Mouse (Mus musculus) midbrain, embryonic 14.5 days (tissue): ENCODE data around the gene Cfap74. TPM values are rescaled to one million over a fixed set of nuclear protein-coding genes. Genes with fewer than 3 reads are reported as not detected.
"Not testable (repeated sequence)": the region's sequence is repeated elsewhere in the genome, so short reads cannot be mapped to it uniquely, and the experiment has no call there.

ENCODE experiments used
- ATAC-seq: fragments of 200-750 bp; cut with Nextera tagmentation; 2 replicates; pipeline ENCODE4 v1.8.0; 2017; ENCODE audit warnings: moderate number of reproducible peaks, moderate library complexity; ENCODE audit not compliant: low FRiP score, low TSS enrichment
- DNase-seq: peaks from one replicate; pipeline ENCODE4 v3.0.0-alpha.2; 2015
- H3K27ac ChIP-seq: fragments of 300-500 bp; sonication (generic); replicated peaks from 2 replicates; pipeline ENCODE4 v1.5.1; 2014; ENCODE audit warnings: mild to moderate bottlenecking, low read depth, low read length, moderate library complexity
- H3K27me3 ChIP-seq: fragments of 300-500 bp; sonication (generic); 2 replicates; pipeline ENCODE4 v1.6.1; 2014; ENCODE audit warnings: low read length, control low read depth, mixed read lengths; ENCODE audit not compliant: control insufficient read depth, insufficient read depth
- H3K36me3 ChIP-seq: fragments of 300-500 bp; sonication (generic); 2 replicates; pipeline ENCODE4 v1.6.1; 2014; ENCODE audit warnings: low read length, control low read depth; ENCODE audit not compliant: control insufficient read depth, insufficient read depth
- H3K4me1 ChIP-seq: fragments of 300-500 bp; sonication (generic); 2 replicates; pipeline ENCODE4 v1.6.1; 2014; ENCODE audit warnings: mild to moderate bottlenecking, antibody characterized with exemption, low read length, control low read depth; ENCODE audit not compliant: control insufficient read depth, insufficient read depth
- H3K4me2 ChIP-seq: fragments of 300-500 bp; sonication (generic); 2 replicates; pipeline ENCODE4 v1.6.1; 2014; ENCODE audit warnings: mild to moderate bottlenecking, low read length, moderate library complexity
- H3K4me3 ChIP-seq: fragments of 300-500 bp; sonication (generic); replicated peaks from 2 replicates; pipeline ENCODE4 v1.5.1; 2014; ENCODE audit warnings: low read depth, low read length
- H3K9ac ChIP-seq: fragments of 300-500 bp; sonication (generic); replicated peaks from 2 replicates; pipeline ENCODE4 v1.6.1; 2014; ENCODE audit warnings: mild to moderate bottlenecking, low read length, moderate library complexity
- H3K9me3 ChIP-seq: fragments of 300-500 bp; sonication (generic); 2 replicates; pipeline ENCODE4 v1.6.1; 2016; ENCODE audit warnings: low read length, control low read depth, mixed read lengths; ENCODE audit not compliant: control insufficient read depth
- WGBS: fragments of 180-500 bp; shearing (Covaris S2); extraction: QIAGEN DNeasy Blood & Tissue Kit; methylation state at CpG from one replicate; pipeline ENCODE4 v1.1.7; 2014; 5-methylcytosine and 5-hydroxymethylcytosine counted together
- polyA plus RNA-seq: library from polyadenylated mRNA; unstranded; fragments of >200 nt; fragmentation: Nextera tagmentation; extraction: Ambion mirVana; gene quantifications from 2 replicates; pipeline ENCODE4 v1.2.1, GENCODE M21; 2014

Cfap74 gene
- polyA plus RNA-seq, 1 experiment from 2014 or later = 3.3 TPM

DNA sequence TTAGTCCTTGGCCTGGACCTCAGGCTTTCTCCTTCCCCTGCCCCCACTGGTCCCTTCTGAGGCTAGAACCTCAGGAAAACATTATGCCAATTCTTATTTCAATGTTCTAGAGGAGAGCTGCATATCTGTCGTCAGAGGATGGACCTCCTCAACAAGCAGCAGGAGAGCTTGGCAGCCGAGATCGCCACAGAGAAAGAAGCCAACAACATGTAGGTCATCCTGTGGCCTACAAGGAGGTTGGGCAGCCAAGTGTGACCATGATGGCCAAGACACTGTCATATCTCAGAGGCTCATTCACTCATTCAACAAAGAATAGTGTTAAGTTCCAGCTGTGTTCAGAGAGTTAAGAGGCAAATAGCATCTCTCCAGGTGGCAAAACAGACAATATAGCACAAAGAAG lies 11.1 kb downstream of the Cfap74 start:
- DNase-seq (no peak), ATAC-seq (no peak)
- Histone ChIP-seq H3K9ac (no peak overlapping the region), H3K27ac (no peak overlapping the region), H3K36me3 (peaks cover 8% of the 10 kb centered on the region; the same call in 1 of the 2 replicates), H3K4me2 (no peak overlapping the region), H3K4me3 (no peak overlapping the region), H3K9me3 (no peaks in the 10 kb centered on the region), H3K27me3 (no peaks in the 10 kb centered on the region), H3K4me1 (no peaks in the 10 kb centered on the region)
- WGBS = 82% methylated on average over 3 of the region's 3 CpGs

- H3K36me3 ChIP-seq, H3K4me2 ChIP-seq, ATAC-seq, H3K27me3 ChIP-seq, H3K9me3 ChIP-seq, DNase-seq, H3K4me3 ChIP-seq, H3K9ac ChIP-seq, H3K27ac ChIP-seq, H3K4me1 ChIP-seq: not testable (repeated sequence)
- 88% methylated on average over 20 of the region's 30 CpGs for WGBS
Observed at GRCm38 (mm10) chr4:155421412-155422370, 12.7 kb downstream of the Cfap74 start.

DNA sequence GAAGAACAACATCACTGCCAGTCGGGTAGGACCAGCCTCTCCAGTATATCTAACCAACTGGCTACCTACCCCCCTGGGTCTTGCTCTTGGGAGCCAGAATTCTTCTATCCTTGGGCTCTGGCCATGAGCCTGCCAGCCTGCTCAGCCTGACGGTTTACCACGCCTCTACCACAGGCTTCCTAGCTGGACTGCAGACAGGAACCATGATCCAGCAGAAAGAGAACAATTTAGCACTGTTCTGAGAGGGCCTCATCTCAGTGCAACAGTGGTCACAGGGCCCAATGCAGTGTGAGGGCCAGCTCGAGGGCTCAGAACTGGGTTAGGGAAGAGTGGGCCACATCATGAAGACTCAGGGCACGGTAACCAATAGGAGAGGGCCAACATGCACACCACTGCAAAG lies 15.0 kb downstream of the Cfap74 start:
- Histone ChIP-seq H3K9me3 (no peaks in the 10 kb centered on the region), H3K9ac (no peak overlapping the region), H3K4me1 (no peaks in the 10 kb centered on the region), H3K27me3 (no peaks in the 10 kb centered on the region), H3K36me3 (peaks cover 8% of the 10 kb centered on the region; the same call in 1 of the 2 replicates), H3K4me3 (no peak overlapping the region), H3K27ac (no peak overlapping the region), H3K4me2 (no peak overlapping the region)
- ATAC-seq (no peak), DNase-seq (no peak)
- WGBS = 83% methylated on average over 5 of the region's 5 CpGs

DNA sequence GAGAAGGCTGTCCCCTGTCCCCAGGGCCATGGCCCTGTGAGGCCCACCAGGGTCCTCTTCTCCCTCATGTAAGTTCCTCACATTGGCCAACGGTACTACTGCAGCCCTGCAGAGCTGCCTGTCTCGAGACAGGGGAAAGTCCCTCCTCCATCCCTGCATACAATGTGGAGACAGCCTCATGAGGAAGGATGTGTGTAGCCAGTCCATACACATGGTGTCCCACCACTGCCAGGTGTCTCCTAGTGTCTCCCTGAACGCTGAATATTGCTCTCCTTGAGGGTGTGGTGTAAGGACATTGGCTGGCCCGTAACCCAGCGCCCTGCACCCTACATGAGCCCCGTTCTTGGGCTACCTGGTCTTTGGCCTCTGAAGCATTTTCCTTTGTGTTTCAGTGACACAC lies 17.3 kb downstream of the Cfap74 start:
- H3K9me3 ChIP-seq = no peaks in the 10 kb centered on the region
- H3K27me3 ChIP-seq = no peaks in the 10 kb centered on the region
- ATAC-seq (no peak), DNase-seq (no peak)
- H3K4me3 ChIP-seq = no peak overlapping the region
- H3K4me1 ChIP-seq = no peaks in the 10 kb centered on the region
- 86% methylated on average over 6 of the region's 6 CpGs for WGBS
- no peak overlapping the region for H3K9ac ChIP-seq
- no peaks in the 10 kb centered on the region for H3K36me3 ChIP-seq
- H3K27ac ChIP-seq = no peak overlapping the region
- no peak overlapping the region for H3K4me2 ChIP-seq

DNA sequence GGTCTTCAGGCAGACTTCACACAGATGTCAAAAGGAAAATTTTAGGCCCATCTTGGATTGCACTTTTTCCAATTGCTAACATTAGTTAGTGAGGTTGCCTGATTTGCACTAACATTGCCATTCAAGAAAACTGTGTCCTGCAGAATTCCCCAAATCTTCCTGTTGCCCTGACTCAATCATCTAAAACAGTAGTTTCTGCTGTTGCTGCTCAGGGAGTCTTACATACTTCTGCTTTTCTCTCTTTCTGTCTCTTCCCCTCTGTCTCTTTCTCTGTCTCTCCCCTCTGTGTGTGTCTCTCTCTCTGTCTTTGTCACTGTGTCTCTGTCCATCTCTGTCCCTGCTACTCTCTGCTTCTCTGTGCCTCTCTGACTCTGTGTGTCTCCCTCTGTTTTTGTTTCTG lies 19.5 kb downstream of the Cfap74 start:
- ATAC-seq (no peak), DNase-seq (no peak)
- H3K4me1 ChIP-seq = no peaks in the 10 kb centered on the region
- no peaks in the 10 kb centered on the region for H3K9me3 ChIP-seq
- no peak overlapping the region for H3K4me2 ChIP-seq
- H3K27me3 ChIP-seq = no peaks in the 10 kb centered on the region
- no peak overlapping the region for H3K4me3 ChIP-seq
- no peak overlapping the region for H3K27ac ChIP-seq
- no peaks in the 10 kb centered on the region for H3K36me3 ChIP-seq
- H3K9ac ChIP-seq = no peak overlapping the region

DNA sequence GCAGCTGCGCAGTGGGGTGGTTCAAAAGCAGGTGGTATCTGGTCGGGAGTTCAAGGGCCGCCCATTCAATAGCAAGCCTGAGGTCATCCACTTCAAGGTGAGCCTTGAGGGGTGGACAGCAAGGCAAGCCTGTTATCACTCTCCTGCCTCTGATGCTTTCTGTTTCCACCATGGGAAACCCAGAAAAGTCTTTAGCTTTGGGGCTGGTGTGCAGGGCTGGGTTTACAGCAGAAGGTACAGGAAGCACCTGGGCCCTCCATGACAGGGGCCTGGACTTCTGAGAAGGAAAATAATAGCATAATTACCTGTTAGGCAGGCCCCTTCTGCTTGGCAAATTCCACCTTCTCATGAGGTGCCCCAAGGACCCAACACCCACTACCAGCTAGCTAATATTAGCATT lies 20.2 kb downstream of the Cfap74 start:
- H3K27me3 ChIP-seq = no peaks in the 10 kb centered on the region
- H3K4me1 ChIP-seq = no peaks in the 10 kb centered on the region
- H3K27ac ChIP-seq = no peak overlapping the region
- no peaks in the 10 kb centered on the region for H3K36me3 ChIP-seq
- no peak for DNase-seq
- no peak overlapping the region for H3K4me3 ChIP-seq
- ATAC-seq = no peak
- no peak overlapping the region for H3K9ac ChIP-seq
- 91% methylated on average over 3 of the region's 3 CpGs for WGBS
- H3K9me3 ChIP-seq = no peaks in the 10 kb centered on the region
- H3K4me2 ChIP-seq = no peak overlapping the region

DNA sequence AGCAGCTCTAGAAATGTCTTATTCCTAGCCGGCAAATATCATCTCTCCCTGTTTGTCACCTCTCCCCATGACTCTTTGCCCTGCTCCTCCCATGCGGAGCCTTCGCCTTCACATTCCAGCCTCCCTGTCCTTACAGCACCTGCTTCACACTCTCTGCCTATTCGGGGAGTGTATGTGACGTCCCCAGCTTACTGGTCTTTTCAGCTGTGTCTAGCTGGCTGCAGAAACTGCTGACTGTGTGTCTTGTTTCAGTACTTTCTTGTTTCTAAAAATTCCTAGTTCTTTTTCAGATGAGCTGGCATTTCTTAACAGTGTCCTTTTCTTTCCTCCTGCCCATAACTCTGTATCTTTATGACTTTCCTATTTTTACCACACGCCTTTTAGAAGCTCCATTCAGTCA lies 23.4 kb downstream of the Cfap74 start:
- 90% methylated on average over 6 of the region's 6 CpGs for WGBS

GRCm38 (mm10) chr4:155433993-155434392 lies 25.0 kb downstream of the Cfap74 start:
- no peak overlapping the region for H3K27ac ChIP-seq
- no peaks in the 10 kb centered on the region for H3K9me3 ChIP-seq
- H3K9ac ChIP-seq = no peak overlapping the region
- H3K4me1 ChIP-seq = no peaks in the 10 kb centered on the region
- WGBS = 81% methylated on average over 5 of the region's 5 CpGs
- H3K4me3 ChIP-seq = no peak overlapping the region
- no peaks in the 10 kb centered on the region for H3K27me3 ChIP-seq
- DNase-seq = no peak
- H3K36me3 ChIP-seq = no peaks in the 10 kb centered on the region
- H3K4me2 ChIP-seq = no peak overlapping the region
- no peak for ATAC-seq

More for the DNA sequence above, 23.4 kb downstream of the Cfap74 start:
- no peak overlapping the region for H3K4me2 ChIP-seq
- ATAC-seq (no peak), DNase-seq (no peak)
- H3K27me3 ChIP-seq = no peaks in the 10 kb centered on the region
- H3K9ac ChIP-seq = no peak overlapping the region
- H3K4me1 ChIP-seq = no peaks in the 10 kb centered on the region
- no peaks in the 10 kb centered on the region for H3K9me3 ChIP-seq
- H3K4me3 ChIP-seq = no peak overlapping the region
- H3K36me3 ChIP-seq = no peaks in the 10 kb centered on the region
- H3K27ac ChIP-seq = no peak overlapping the region

DNA sequence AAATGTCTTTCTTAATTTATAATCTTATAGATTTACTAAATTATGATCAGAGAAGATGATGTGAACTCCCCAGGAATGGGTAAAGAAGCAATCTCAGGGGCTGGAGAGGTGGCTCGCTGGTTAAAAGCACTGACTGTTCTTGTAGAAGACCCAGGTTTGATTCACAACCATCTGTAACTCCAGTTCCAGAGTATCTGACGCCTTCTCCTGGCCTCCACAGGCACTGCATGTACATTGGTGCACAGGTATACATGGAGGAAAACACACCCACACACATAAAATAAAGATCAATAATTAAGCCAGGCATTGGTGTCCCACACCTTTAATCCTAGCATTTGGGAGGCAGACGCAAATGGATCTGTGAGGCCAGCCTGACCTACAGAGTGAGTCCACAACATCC lies 33.8 kb downstream of the Cfap74 start:
- Histone ChIP-seq H3K9me3 (no peaks in the 10 kb centered on the region), H3K9ac (no peak overlapping the region), H3K27ac (no peak overlapping the region), H3K4me2 (no peak overlapping the region), H3K4me1 (no peaks in the 10 kb centered on the region), H3K4me3 (no peak overlapping the region), H3K36me3 (no peaks in the 10 kb centered on the region), H3K27me3 (no peaks in the 10 kb centered on the region)
- ATAC-seq (no peak), DNase-seq (no peak)
- WGBS = 75% methylated on average over 3 of the region's 3 CpGs
